Mouse (Mus musculus) brain, embryonic 14.5 days (tissue): Measurements from ENCODE around the gene Thap4. TPM values are rescaled to one million over a fixed set of nuclear protein-coding genes. Genes with fewer than 3 reads are reported as not detected.
A peak's percentile ranks its signal among the peaks of the same experiment; 100 is the strongest.

Experiments used
- DNase-seq: peaks from one replicate; pipeline ENCODE4 v3.0.0-alpha.2; 2011; ENCODE audit warnings: low read depth
- CTCF ChIP-seq: fragments of 200-500 bp; IDR thresholded peaks from 2 replicates; pipeline ENCODE4 v1.5.1; 2012; ENCODE audit warnings: inconsistent platforms, mild to moderate bottlenecking, moderate library complexity, borderline replicate concordance; ENCODE audit not compliant: insufficient read depth, insufficient read length; ENCODE audit errors: extremely low read depth
- POLR2A ChIP-seq: fragments of 200-500 bp; IDR thresholded peaks from 2 replicates; pipeline ENCODE4 v1.6.1; 2012; ENCODE audit warnings: mild to moderate bottlenecking, inconsistent platforms, borderline replicate concordance; ENCODE audit not compliant: poor library complexity, insufficient read depth, insufficient read length, severe bottlenecking; ENCODE audit errors: extremely low read depth
- polyA plus RNA-seq: library from polyadenylated mRNA; depleted of rRNA; stranded (reverse); fragments of >200 nt; gene quantifications from 2 replicates; pipeline ENCODE4 v1.2.3, GENCODE M21; 2012

Gene Thap4
- polyA plus RNA-seq, 1 experiment = 53.1 TPM

- TF ChIP-seq CTCF (no peak), POLR2A (no peak)
Observed at GRCm38 (mm10) chr1:93735859-93736258, 18.8 kb downstream of the Thap4 start.

GRCm38 (mm10) chr1:93731880-93732281 is 22.8 kb downstream of the Thap4 start:
- no peak for TF ChIP-seq CTCF
- no peak for TF ChIP-seq POLR2A
- DNase-seq = peak; percentile 67

More at GRCm38 (mm10) chr1:93735859-93736258, 18.8 kb downstream of the Thap4 start:
- no peak for DNase-seq

GRCm38 (mm10) chr1:93731103-93731502 is 23.6 kb downstream of the Thap4 start:
- no peak for DNase-seq
- TF ChIP-seq CTCF = no peak
- TF ChIP-seq POLR2A = no peak

GRCm38 (mm10) chr1:93726974-93727373 is 27.7 kb downstream of the Thap4 start:
- DNase-seq = peak; percentile 46
- TF ChIP-seq POLR2A = no peak
- TF ChIP-seq CTCF = peak; percentile 72

- no peak for DNase-seq
- TF ChIP-seq POLR2A = no peak
- no peak for TF ChIP-seq CTCF
Observed at GRCm38 (mm10) chr1:93726116-93726515, 28.5 kb downstream of the Thap4 start.

GRCm38 (mm10) chr1:93725665-93726064 is 29.0 kb downstream of the Thap4 start:
- no peak for DNase-seq

GRCm38 (mm10) chr1:93724623-93725022 is 30.0 kb downstream of the Thap4 start:
- DNase-seq = no peak

More at GRCm38 (mm10) chr1:93725665-93726064, 29.0 kb downstream of the Thap4 start:
- TF ChIP-seq CTCF (no peak), POLR2A (no peak)

GRCm38 (mm10) chr1:93721557-93721956 is 33.1 kb downstream of the Thap4 start:
- no peak for DNase-seq
- TF ChIP-seq CTCF (no peak), POLR2A (no peak)

More at GRCm38 (mm10) chr1:93724623-93725022, 30.0 kb downstream of the Thap4 start:
- no peak for TF ChIP-seq CTCF
- no peak for TF ChIP-seq POLR2A

GRCm38 (mm10) chr1:93716166-93716565 is 38.5 kb downstream of the Thap4 start:
- DNase-seq = no peak
- no peak for TF ChIP-seq POLR2A

GRCm38 (mm10) chr1:93705389-93705788 is 49.3 kb downstream of the Thap4 start:
- TF ChIP-seq CTCF (no peak), POLR2A (no peak)
- DNase-seq = no peak

- DNase-seq = no peak
- TF ChIP-seq POLR2A (no peak), CTCF (no peak)
Observed at GRCm38 (mm10) chr1:93704341-93704740, 50.3 kb downstream of the Thap4 start.

GRCm38 (mm10) chr1:93703472-93704048 is 51.1 kb downstream of the Thap4 start:
- TF ChIP-seq POLR2A = no peak

More at GRCm38 (mm10) chr1:93703472-93704048, 51.1 kb downstream of the Thap4 start:
- DNase-seq = no peak
